Mouse (Mus musculus): ENCODE measurements at regions not wholly inside any gene's neighbourhood (a gene's known extent, or its start where the extent isn't known, plus 50 kb on each side); places are given as distances from the start of the nearest gene placed in this dataset.

- TF ChIP-seq CTCF (IDR thresholded peaks at IDR 0.05; ENCODE audit: borderline replicate concordance, extremely low read depth, insufficient read depth, insufficient read length) (no peak), POLR2A (IDR thresholded peaks at IDR 0.05; ENCODE audit: borderline replicate concordance, extremely low read depth, insufficient read depth, insufficient read length, poor library complexity, severe bottlenecking) (no peak)
- no peak for DNase-seq (ENCODE audit: low read depth)
These were observed 247.7 kb upstream of the Nt5c1b start for GRCm38 (mm10) chr12:10122102-10122501.

GRCm38 (mm10) chr12:10127995-10128573 lies 241.7 kb upstream of the Nt5c1b start:
- TF ChIP-seq POLR2A (IDR thresholded peaks at IDR 0.05; ENCODE audit: borderline replicate concordance, extremely low read depth, insufficient read depth, insufficient read length, poor library complexity, severe bottlenecking) (no peak), CTCF (IDR thresholded peaks at IDR 0.05; ENCODE audit: borderline replicate concordance, extremely low read depth, insufficient read depth, insufficient read length) (no peak)
- DNase-seq (ENCODE audit: low read depth), result peak; percentile 48

GRCm38 (mm10) chr12:10134141-10134540 lies 235.6 kb upstream of the Nt5c1b start:
- TF ChIP-seq POLR2A (IDR thresholded peaks at IDR 0.05; ENCODE audit: borderline replicate concordance, extremely low read depth, insufficient read depth, insufficient read length, poor library complexity, severe bottlenecking), result no peak
- TF ChIP-seq CTCF (IDR thresholded peaks at IDR 0.05; ENCODE audit: borderline replicate concordance, extremely low read depth, insufficient read depth, insufficient read length), result no peak

GRCm38 (mm10) chr12:10135915-10136314 lies 233.9 kb upstream of the Nt5c1b start:
- DNase-seq (ENCODE audit: low read depth), result peak; percentile 3
- TF ChIP-seq CTCF (IDR thresholded peaks at IDR 0.05; ENCODE audit: borderline replicate concordance, extremely low read depth, insufficient read depth, insufficient read length) (no peak), POLR2A (IDR thresholded peaks at IDR 0.05; ENCODE audit: borderline replicate concordance, extremely low read depth, insufficient read depth, insufficient read length, poor library complexity, severe bottlenecking) (no peak)

More at GRCm38 (mm10) chr12:10134141-10134540, 235.6 kb upstream of the Nt5c1b start:
- DNase-seq (ENCODE audit: low read depth), result no peak

GRCm38 (mm10) chr12:10140131-10140530 lies 229.6 kb upstream of the Nt5c1b start:
- TF ChIP-seq CTCF (IDR thresholded peaks at IDR 0.05; ENCODE audit: borderline replicate concordance, extremely low read depth, insufficient read depth, insufficient read length) (no peak), POLR2A (IDR thresholded peaks at IDR 0.05; ENCODE audit: borderline replicate concordance, extremely low read depth, insufficient read depth, insufficient read length, poor library complexity, severe bottlenecking) (no peak)
- no peak for DNase-seq (ENCODE audit: low read depth)

- DNase-seq (ENCODE audit: low read depth), result no peak
- TF ChIP-seq POLR2A (IDR thresholded peaks at IDR 0.05; ENCODE audit: borderline replicate concordance, extremely low read depth, insufficient read depth, insufficient read length, poor library complexity, severe bottlenecking), result no peak
- no peak for TF ChIP-seq CTCF (IDR thresholded peaks at IDR 0.05; ENCODE audit: borderline replicate concordance, extremely low read depth, insufficient read depth, insufficient read length)
These were observed 208.9 kb upstream of the Nt5c1b start for GRCm38 (mm10) chr12:10160837-10161236.

GRCm38 (mm10) chr12:10168042-10168441 lies 201.7 kb upstream of the Nt5c1b start:
- no peak for TF ChIP-seq POLR2A (IDR thresholded peaks at IDR 0.05; ENCODE audit: borderline replicate concordance, extremely low read depth, insufficient read depth, insufficient read length, poor library complexity, severe bottlenecking)
- TF ChIP-seq CTCF (IDR thresholded peaks at IDR 0.05; ENCODE audit: borderline replicate concordance, extremely low read depth, insufficient read depth, insufficient read length), result no peak
- no peak for DNase-seq (ENCODE audit: low read depth)

GRCm38 (mm10) chr12:10168581-10168980 lies 201.2 kb upstream of the Nt5c1b start:
- TF ChIP-seq CTCF (IDR thresholded peaks at IDR 0.05; ENCODE audit: borderline replicate concordance, extremely low read depth, insufficient read depth, insufficient read length) (no peak), POLR2A (IDR thresholded peaks at IDR 0.05; ENCODE audit: borderline replicate concordance, extremely low read depth, insufficient read depth, insufficient read length, poor library complexity, severe bottlenecking) (no peak)
- DNase-seq (ENCODE audit: low read depth), result no peak

- DNase-seq (ENCODE audit: low read depth), result no peak
- no peak for TF ChIP-seq POLR2A (IDR thresholded peaks at IDR 0.05; ENCODE audit: borderline replicate concordance, extremely low read depth, insufficient read depth, insufficient read length, poor library complexity, severe bottlenecking)
- no peak for TF ChIP-seq CTCF (IDR thresholded peaks at IDR 0.05; ENCODE audit: borderline replicate concordance, extremely low read depth, insufficient read depth, insufficient read length)
These were observed 191.1 kb upstream of the Nt5c1b start for GRCm38 (mm10) chr12:10178718-10179117.

GRCm38 (mm10) chr12:10179147-10179814 lies 190.5 kb upstream of the Nt5c1b start:
- DNase-seq (ENCODE audit: low read depth), result peak; percentile 13
- TF ChIP-seq POLR2A (IDR thresholded peaks at IDR 0.05; ENCODE audit: borderline replicate concordance, extremely low read depth, insufficient read depth, insufficient read length, poor library complexity, severe bottlenecking), result no peak
- no peak for TF ChIP-seq CTCF (IDR thresholded peaks at IDR 0.05; ENCODE audit: borderline replicate concordance, extremely low read depth, insufficient read depth, insufficient read length)

- no peak for DNase-seq (ENCODE audit: low read depth)
- no peak for TF ChIP-seq CTCF (IDR thresholded peaks at IDR 0.05; ENCODE audit: borderline replicate concordance, extremely low read depth, insufficient read depth, insufficient read length)
- no peak for TF ChIP-seq POLR2A (IDR thresholded peaks at IDR 0.05; ENCODE audit: borderline replicate concordance, extremely low read depth, insufficient read depth, insufficient read length, poor library complexity, severe bottlenecking)
These were observed 189.8 kb upstream of the Nt5c1b start for GRCm38 (mm10) chr12:10179815-10180468.
